Mouse (Mus musculus) frontal cortex, adult 2 months (tissue): ENCODE measurements around the gene Ndrg3. TPM values are rescaled to one million over a fixed set of nuclear protein-coding genes. Genes with fewer than 3 reads are reported as not detected.
A peak's percentile ranks its signal among the peaks of the same experiment; 100 is the strongest.

Experiments
- DNase-seq, 2 experiments: peaks; one replicate each; pipeline ENCODE4 v3.0.0; 2022; ENCODE audit warnings: low spot score in 1 of 2; ENCODE audit errors: extremely low spot score in 1 of 2
- polyA plus RNA-seq: library from polyadenylated mRNA; depleted of rRNA; stranded (reverse); fragments of >200 nt; gene quantifications from 2 replicates; pipeline ENCODE4 v1.2.3, GENCODE M21; 2012

The Ndrg3 gene
- polyA plus RNA-seq, 1 experiment, result 512 TPM

GRCm38 (mm10) chr2:157002321-157002720, 10.5 kb upstream of the Ndrg3 start:
- no peak for DNase-seq

- no peak for DNase-seq
Observed at GRCm38 (mm10) chr2:156998263-156998662, 6.4 kb upstream of the Ndrg3 start.

GRCm38 (mm10) chr2:156996576-156996975, 4.7 kb upstream of the Ndrg3 start:
- DNase-seq, result peak in 1 of 2 experiments; percentile 74

DNA sequence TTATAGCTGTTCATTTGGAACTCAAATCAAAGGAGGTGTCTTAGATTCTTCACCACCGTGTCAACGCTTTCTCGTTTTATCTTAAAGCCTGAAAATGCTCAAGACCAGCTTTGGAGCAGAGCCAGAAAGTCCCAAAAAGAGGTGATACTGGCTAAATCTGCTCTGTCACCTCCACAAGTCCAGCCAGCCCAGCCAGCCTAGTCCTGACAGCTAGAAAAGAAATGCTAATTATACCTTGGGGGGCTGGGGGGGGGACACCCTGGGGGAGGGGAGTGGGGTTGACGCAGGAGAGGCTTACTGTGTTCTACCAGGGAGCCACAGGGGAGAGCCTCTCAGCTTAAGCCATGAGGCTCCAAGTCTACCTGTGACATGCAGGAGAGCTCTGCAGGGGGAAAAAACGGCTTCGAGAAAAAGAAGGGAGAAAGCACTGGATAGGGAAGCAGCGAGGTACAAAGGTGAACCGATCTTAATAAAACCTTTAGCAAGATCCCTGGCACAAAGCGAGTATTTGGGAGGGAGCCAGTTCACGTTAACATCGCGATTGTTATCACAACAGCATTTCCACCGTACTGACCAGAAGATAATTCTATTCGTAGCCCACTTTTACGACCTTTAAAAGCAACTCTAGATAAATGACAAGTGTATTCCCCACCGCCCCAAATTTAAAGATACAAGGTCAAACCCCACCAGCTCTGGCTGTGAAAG, 977 bp downstream of the Ndrg3 start:
- DNase-seq, result peak; percentile 47 to 61

DNA sequence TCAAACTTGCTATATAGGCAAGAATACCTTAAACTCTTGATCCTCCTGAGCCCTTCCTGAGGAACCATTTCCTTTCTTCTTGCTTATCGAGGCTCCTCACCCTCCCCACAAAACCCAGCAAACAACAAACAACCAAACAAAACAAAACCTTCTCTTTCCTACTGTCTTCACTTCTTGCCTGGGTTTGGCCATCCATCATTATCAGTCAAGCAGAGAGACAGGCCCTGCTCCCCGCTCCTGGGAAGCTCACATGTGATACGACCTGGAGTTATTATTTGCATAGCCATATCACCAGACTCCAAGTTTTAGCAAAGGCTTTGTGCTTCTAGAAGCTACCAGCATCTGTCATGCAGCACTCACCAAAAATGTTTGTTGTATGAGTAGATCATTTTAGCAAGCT, 4.5 kb downstream of the Ndrg3 start:
- DNase-seq, result no peak

DNA sequence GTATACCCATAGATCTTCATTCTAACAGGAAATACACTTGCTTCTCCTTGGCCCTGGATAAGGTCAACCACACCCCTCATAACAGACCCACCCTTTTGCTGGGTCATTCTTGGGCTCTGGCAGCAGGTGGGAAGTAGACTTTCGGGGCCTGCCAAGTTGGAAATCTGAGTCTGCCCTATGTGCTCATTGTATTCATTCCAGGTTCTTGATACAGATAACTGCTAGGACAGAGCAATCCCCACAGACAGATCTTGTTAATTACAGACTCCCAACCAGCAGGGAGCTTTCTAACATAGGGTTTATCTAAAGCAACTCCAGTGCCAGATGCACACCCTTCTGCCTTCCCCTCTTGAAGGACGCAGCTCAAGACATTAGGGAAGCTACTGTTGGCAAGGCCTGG, 9.0 kb downstream of the Ndrg3 start:
- DNase-seq, result no peak

DNA sequence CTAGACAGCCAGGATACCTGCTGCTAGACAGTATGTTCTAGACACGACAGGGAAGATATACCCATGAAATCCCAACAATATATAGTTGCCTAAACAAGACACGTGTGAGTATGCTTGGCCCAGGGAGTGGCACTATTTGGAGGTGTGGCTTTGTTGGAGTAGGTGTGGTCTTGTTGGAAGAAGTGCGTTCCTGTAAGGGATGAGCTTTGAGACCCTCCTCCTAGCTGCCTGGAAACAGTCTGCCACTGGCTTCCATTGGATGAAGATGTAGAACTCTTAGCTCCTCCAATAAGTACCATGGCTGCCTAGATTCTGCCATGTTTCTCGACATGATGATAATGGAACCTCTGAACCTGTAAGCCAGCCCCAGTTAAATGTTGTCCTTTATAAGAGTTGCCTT, 10.6 kb downstream of the Ndrg3 start:
- DNase-seq, result no peak

- no peak for DNase-seq
Observed at GRCm38 (mm10) chr2:156980059-156980458, 11.8 kb downstream of the Ndrg3 start.

DNA sequence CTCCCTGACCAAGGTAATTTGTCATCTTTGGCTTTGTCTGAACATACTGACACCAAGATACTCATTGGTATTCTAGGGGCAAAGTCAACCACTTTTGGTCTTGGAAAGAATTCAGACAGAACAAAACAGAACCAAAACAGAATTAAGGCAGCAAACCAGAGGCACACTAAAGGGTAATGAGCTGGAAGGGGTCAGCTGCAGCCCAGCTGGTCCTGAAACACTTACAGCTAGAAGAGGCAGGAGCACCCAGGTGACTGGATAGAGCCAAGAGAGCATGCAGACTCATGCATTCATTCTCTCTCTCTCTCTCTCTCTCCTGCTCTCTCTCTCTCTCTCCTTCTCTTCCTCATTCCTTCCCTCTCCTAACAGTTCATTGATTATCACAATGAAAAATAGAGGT, 15.1 kb downstream of the Ndrg3 start:
- DNase-seq, result no peak

GRCm38 (mm10) chr2:156974967-156975366, 16.9 kb downstream of the Ndrg3 start:
- DNase-seq, result no peak

DNA sequence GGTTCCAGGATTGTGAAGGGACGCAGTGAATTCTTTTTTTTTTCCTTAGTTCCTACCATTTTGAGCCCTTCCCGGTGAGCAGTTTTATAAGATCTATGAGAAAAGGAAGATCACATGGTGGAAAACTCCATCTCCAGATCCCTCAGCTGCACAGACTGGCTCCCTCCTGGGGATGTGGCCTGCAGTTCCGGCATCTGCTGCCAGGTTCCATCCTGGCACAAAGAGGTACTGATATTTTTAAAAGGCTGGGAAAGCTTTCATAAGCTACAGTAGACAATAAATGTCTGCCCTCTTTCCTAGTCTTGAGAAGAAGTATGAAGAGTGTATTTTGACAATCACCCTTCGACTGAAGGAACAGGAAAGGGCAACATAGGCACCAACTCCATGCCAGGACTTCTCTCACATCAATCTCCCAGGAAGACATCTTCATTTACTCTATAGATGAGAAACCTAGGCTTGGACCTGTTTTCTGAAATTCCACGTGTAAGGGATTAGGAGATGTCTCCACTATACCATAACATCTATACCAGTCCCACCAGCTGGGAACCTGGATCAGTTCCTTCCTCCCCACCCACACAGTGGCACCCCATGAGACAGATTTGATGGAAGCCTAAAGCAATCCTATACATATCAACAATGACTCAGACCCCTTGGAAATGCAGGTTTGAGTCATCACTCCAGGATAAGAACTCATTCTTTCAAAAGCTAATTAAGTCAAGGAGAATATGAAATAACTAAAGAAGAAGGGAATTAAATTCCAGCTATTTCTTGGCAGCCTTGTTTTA, 18.3 kb downstream of the Ndrg3 start:
- peak; percentile 78 to 90 for DNase-seq

DNA sequence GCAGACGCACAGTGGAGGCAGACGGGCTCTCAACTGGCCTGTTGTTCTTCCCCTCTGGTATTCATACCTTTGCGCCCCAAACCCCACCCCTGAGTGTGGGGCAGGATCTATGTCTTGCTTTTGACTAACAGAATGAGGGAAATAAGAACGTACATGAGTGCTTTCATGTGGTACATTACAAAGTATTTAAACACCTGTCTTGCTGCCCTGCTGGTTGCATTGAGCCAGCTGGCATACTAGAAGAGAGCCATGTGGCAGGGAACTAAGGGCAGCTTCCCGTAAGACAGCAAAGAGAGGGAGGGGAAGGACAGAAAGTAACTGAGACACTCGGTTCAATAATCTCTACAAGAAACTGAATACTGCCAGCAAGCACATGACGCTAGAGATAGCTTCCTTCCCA, 21.6 kb downstream of the Ndrg3 start:
- no peak for DNase-seq

DNA sequence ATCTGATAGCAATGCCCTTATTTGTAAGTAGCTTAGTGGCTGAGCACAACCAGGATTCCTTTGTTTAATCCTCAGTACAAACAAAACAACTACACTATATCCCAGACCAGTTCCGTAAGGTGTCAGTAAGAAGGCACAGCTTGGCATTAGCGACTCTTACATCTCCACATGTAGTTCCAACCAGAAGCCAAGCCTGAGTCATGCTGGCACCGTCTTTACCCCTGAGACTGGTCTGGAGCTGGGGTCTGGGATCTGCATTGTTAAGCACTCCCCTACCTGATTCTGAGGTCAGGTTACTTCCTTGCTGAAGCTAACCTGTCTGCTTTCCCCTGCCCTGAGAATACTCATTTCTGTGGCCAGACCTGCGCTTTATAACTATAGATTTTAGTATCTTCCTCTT, 23.4 kb downstream of the Ndrg3 start:
- DNase-seq, result no peak

DNA sequence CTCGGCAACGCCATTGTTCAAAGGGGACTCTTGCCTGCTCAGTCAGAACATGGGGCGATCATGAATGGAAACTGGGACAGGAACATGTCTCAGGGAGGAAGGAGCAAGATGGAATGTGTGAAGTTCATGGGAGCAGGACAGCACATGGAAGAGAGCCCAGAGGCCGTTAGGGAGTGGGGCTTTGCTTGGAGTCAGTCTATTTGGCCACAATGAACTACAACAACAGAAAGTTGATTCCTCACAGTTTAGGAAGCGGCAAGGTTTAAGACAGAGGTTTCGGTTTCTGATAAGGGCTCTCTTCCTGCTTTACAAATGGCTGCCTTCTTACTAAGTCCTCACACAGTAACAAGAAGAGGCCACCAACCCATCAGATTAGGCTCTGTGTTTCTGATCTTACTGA, 24.5 kb downstream of the Ndrg3 start:
- no peak for DNase-seq

DNA sequence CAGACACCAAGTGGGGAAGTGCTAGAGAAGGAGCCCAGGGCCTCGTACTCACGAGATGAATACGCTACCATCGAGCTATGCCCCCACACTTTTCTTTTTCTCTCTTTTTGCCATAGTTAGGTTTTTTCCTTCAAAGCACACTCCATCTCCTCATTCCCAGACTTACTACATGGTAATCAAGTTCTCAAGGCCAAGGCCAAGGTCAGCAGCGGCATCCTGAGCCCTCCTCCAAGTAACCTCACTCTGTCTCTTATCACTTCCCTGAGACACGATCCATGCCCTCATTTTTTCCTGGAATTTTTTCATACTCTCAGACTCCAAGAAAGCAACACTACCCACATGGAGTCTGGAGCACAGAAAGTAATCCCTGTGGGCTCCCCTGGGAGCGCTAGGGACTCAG, 28.0 kb downstream of the Ndrg3 start:
- DNase-seq, result no peak

- no peak for DNase-seq
Observed at GRCm38 (mm10) chr2:156958496-156959252, 33.2 kb downstream of the Ndrg3 start.

DNA sequence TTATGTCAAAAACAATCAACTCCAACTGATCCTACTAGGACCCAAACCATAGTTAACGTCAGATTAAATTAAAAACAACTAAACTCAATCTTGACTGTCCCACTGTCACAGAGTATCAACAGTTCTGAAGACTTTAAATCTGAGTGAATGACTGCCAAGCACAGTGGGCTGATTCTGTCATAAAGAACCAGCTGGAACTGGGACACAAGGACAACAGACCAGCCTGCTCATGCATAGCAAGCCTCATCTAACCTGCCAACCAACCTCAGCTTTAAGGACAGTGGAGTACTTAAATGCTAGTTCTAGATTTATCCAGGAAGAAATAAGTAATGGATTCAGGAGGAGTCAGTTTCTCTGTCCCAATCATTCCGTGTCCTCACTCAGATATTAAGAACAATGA, 34.8 kb downstream of the Ndrg3 start:
- no peak for DNase-seq

DNA sequence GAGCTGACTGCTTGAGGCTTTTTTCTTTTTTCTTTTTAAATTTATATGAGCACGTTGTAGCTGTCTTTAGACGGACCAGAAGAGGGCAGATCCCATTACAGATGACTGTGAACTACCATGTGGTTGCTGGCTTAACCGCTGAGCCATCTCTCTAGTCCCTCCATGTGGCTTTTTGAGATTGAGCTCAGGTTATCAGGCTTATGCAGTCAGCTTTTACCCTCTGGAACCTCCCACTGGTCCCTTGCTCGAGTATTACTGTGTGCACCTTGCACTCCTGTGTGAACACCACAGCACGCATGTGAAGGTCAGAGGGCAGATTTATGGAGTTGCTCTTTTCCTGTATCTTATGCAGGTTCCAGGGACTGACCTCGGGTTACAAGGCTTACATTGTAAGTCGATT, 35.5 kb downstream of the Ndrg3 start:
- DNase-seq, result no peak

DNA sequence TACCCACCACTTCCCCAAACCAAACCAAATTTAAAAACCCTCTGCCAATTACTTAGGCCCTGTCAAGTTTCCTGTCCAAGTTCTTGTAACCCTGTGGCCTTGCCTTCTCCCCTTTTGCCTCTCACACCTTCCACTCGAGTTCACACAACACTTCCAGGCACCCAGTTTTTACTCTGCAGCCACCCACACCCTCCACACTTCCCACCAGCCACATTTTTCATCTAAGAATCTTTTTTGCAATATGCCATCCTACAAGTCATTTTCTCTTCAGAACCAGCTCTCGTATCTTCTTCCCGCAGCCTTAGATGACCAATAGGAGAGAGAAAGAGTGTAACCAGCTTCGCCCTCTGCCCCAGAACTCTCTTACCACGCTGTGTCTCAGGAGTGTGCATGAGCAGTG, 37.4 kb downstream of the Ndrg3 start:
- peak in 1 of 2 experiments; percentile 66 for DNase-seq

GRCm38 (mm10) chr2:156951301-156952094, 40.4 kb downstream of the Ndrg3 start:
- no peak for DNase-seq

DNA sequence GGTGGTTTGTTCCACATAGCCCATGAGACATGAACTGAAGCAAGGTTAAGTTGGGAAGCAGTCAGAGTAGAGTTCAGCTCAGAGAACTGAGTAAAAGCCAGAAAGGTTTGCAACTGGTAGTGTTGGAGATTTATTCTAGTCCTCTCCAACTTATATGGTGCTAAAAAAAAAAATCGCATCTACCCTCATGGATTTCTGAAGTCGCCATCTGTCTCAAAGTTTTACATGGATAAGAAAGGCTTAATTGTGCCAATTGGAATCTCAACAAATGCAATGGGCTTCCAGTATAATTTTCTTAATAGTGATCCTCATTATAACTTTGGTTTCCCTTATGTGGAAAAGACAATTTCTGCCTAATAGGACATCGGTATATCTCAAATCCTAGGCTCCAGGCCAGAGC, 41.0 kb downstream of the Ndrg3 start:
- DNase-seq, result no peak
